Mouse (Mus musculus): ENCODE measurements around the gene Mpzl1.

Mpzl1 gene

GRCm38 (mm10) chr1:165614793-165615192 lies 19.5 kb downstream of the Mpzl1 start:
- 89% methylated on average over 3 of the region's 3 CpGs for WGBS

DNA sequence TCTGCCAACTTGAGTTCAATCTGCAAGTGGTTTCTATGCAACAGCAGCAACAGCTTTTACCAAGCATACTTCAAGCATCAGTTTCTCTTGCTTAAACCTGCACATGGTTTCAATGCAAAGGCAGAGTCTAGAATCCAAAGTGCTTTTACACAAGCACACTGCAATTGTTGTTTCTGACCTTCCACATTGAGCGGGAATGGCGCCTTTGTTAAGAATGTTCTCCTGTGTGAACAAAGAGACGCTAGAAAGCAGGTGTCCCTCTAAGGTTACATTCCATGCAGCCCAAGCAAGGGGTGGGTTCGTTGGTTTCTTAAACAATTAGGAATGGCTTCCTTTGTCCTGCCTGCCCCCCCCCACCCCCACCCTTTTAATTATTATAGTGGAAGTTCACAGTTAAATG lies 20.4 kb downstream of the Mpzl1 start:
- 74% methylated on average over 4 of the region's 4 CpGs for WGBS

GRCm38 (mm10) chr1:165612714-165613113 lies 21.6 kb downstream of the Mpzl1 start:
- WGBS, result 53% methylated on average over 5 of the region's 5 CpGs

DNA sequence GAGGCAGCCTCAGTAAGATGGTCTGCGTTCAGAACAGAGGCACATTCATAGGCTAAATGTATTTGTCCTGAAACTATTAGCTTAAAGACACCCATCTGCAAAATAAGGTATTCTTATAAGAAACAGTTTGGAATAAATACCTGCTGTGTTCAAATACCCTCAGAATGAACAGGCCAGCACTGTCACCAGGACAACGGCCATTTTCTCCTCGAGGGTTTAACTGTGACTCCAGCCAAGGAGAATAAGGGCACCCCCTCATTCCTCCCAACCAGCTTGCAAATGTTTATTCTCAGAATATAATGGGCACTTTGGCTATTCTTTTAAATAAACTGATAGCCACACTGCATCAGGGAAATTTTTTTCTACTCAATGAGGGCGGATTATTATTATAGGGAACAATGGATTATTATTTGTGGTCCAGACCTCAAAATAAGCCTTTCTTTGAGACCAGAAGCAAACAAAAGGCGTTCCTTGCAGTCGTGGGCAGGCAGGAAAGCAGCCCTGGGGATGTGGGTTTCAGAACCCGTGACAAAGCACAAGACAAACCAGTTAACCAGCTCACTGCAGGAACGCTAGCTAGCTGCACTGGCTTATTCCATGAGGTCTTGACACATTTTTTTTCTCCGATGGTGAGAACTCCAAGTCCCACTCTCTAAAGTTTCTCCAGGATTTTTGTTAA lies 23.9 kb downstream of the Mpzl1 start:
- 54% methylated on average over 9 of the region's 9 CpGs for WGBS

- 62% methylated on average over 7 of the region's 7 CpGs for WGBS
These were observed 24.6 kb downstream of the Mpzl1 start for GRCm38 (mm10) chr1:165609495-165610320.

DNA sequence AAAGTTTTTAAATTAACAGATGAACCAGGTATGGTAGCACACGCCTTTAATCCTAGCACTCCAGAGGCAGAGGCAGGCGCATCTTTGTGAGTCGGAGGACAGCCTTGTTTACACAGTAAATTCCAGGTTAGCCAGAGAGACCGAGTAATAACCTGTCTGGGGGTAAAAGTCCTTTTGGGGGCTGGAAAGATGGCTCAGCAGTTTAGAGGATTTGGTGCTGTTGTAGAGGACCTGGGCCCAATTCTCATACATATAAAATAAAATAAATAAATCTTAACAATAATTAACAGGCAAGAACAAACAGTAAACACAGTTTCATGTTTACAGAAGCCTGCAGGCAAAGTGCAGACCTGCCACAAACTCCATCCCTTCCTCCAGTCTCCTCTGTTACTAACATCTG lies 25.4 kb downstream of the Mpzl1 start:
- 88% methylated on average over 4 of the region's 4 CpGs for WGBS

DNA sequence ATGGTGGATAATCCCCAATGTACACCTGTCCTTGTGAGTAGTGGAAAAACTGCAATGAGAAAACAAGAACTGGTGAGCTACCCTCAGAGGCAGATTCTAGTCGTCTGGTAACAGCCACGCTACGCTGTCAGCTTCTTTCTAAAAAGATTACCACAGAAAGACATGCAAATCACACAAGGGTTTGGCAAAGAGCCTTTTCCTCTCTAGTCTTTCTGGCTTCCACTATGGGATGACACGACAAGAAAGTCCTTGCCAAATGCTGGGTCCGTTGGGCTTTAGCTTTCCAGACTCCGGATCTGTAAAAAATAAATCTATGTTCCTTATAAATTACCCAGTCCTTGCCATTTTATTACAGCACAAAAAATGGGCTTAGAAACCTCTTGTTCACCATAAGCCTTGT lies 28.6 kb downstream of the Mpzl1 start:
- 42% methylated on average over 6 of the region's 6 CpGs for WGBS

- WGBS, result 81% methylated on average over 3 of the region's 3 CpGs
These were observed 29.2 kb downstream of the Mpzl1 start for GRCm38 (mm10) chr1:165605108-165605507.

DNA sequence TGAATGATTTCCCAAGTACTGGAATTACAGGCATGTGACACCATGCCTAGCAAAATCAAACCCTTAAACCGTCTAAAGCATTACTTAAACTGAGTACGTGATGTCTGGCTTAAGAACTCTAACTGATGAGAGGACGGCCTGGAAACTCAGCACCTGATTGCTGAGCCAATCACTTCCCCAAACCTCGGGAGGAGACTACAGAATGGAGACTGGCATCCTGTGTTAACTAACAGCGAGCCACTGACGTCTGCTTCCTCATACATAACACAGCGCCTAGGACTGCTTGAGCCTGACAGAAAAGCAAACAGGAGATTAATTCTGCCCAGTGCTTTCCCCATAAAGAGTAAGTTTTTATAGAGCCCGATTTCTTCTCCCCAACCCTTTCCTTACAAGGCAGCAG lies 30.1 kb downstream of the Mpzl1 start:
- 79% methylated on average over 8 of the region's 8 CpGs for WGBS

DNA sequence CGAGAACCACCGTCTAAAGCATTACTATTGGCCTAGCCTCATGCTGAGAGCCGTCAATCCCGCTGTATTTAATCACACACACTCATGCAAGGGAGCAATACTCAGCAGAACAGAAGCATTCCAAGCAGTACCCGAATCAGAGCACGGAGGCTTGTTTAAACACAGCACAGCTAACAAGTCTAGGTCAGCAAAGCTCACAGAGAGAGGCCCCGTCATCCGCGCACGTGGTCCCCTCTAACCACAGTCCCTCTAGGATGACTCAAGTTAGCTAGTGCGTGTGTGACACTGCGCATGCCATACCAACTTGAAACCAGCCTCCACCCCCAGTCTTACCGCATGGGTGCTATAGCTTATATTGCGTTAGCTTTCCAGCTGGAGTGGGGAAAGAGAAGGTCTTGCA lies 31.1 kb downstream of the Mpzl1 start:
- WGBS, result 86% methylated on average over 14 of the region's 14 CpGs

- 74% methylated on average over 10 of the region's 10 CpGs for WGBS
These were observed 32.5 kb downstream of the Mpzl1 start for GRCm38 (mm10) chr1:165601775-165602280.

GRCm38 (mm10) chr1:165594699-165595421 lies 39.5 kb downstream of the Mpzl1 start:
- WGBS, result 95% methylated on average over 15 of the region's 15 CpGs

- 78% methylated on average over 14 of the region's 14 CpGs for WGBS
These were observed 41.8 kb downstream of the Mpzl1 start for GRCm38 (mm10) chr1:165592295-165593082.

DNA sequence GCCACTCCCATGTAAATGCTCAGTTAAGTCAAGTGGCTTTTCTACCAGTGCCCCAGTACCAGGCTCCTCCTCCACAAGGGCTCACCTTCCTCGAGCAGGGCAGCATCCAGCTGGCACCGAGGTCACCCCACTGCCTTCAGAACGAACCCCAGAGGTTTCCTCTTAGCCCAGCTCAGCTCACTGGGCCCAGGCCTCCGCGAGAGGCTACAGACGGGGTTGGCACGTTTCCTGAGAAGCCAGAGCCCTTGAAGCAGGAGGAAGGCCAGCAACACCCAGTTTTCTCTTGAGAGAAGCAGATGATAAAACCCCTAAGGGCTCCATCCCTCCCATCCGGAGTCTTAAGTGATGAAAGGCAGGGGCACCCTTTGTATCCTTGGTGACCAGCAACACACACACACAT lies 43.6 kb downstream of the Mpzl1 start:
- WGBS, result 67% methylated on average over 8 of the region's 8 CpGs

- WGBS, result 54% methylated on average over 10 of the region's 10 CpGs
These were observed 44.9 kb downstream of the Mpzl1 start for GRCm38 (mm10) chr1:165589280-165590048.

GRCm38 (mm10) chr1:165587845-165588244 lies 46.5 kb downstream of the Mpzl1 start:
- WGBS, result 72% methylated on average over 8 of the region's 8 CpGs

DNA sequence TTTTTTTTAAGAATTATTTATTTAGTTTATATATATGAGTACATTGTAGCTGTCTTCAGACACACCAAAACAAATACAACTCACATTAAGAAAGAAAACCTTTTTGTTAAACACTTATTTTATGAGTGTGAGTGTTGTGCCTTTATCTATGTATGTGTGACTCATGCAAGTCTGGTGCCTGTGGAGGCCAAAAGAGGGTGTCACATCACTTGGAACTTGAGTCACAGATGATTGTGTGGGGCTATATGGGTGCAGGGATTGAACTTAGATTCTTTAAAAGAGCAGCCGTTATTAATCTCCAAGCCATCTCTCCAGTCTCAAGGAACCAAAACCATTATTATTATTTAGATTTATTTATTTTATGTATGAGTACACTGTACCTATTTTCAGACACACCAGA lies 48.0 kb downstream of the Mpzl1 start:
- 79% methylated on average over 1 of the region's 1 CpGs for WGBS

DNA sequence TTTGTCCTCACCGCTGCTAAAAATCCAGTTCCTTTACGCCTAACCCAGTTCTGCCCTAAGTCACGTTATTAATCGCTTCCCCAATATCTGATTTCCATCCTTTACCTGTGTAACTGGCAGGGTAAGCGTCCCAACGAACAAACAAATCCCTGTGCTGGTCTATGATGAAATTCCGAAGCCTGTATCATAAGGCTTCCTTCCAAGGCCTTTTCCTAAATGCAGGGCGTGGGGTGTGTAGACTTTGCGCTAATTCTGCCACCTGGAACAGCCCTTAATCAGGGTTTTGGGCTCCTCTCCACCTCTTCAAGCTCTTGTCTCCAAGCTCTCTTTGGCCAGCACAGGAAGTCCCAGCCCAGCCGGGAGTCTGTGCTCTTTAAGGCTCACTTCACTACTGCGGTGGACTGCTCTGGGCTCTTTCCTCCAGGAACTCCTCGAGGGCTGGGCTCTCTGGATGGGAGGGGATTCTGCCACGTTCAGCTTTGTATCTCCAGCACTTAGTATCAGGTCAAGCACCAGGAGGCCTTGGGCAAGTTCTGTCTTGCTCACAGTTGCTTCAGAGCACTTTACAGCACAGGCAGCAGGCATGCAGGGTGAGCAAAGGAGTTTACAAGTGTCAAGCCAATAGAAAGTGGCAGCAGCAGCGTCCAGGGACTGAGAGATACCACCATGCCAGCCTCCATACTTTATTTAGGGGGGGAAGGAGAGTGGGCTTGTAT lies 48.8 kb downstream of the Mpzl1 start:
- WGBS, result 78% methylated on average over 14 of the region's 14 CpGs

DNA sequence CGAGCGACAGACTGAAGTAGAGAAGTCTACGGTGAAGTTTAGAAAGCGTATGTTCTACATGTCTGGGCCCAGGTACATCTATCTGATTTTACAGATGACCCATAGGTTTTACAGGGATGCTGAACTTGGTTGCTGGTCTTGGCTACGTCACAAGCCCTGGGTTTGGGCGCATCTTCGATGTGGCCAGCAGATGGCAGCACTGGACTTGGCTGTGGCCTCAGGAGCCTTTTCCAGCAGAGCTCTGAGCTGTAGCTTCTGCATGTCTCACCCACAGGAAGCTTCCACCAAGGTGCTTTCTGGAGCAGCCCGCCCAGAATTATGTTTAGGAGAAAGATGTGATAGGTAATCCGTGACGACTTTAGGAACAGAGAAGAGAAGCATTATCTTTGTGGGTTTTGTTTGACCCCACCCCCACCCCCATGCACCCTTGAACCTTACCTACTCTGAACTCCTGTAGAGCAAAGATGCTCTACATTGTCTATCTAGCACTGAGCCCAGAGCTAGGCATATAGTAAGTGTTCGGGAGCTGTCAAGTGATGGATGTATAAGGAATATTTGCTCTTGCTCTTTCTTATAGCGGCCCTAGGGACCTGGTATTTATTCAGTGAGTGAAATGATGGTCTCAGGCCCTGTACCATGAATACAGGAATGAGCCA lies 50.7 kb downstream of the Mpzl1 start:
- 42% methylated on average over 12 of the region's 12 CpGs for WGBS

DNA sequence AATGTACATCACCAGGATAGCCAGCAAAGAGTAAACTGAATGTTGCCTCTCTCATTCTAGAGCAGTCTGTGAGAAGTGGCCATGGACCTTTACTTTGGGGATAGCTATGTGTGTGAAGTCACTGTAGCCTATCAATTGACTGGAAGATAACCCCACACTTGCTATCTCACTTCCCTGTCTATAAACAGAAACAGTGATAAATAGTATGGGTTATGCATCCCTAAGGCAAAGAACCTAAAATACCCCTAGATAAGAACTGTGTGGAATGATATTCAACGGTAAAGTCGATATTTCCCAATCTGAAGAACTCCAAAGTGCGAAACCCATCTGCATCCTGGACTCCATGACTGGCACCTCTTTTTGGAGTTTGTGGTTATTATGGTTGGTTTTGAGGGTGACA lies 53.1 kb downstream of the Mpzl1 start:
- WGBS, result 96% methylated on average over 3 of the region's 3 CpGs

Data from cerebral cortex, adult 2 months (tissue).